ENCODE assay signal across 31 mouse cellular contexts in genomic region chr7:46623979-46624378, GRCm38 (mm10). TPM values are rescaled to one million over a fixed set of nuclear protein-coding genes. Genes with fewer than 3 reads are reported as not detected.
DNase-seq lines count a peak whose midpoint lies in the region; ATAC-seq and TF ChIP-seq lines count a peak whose summit lies in the region.
"Had no signal": no experiment of that assay in that cellular context is flagged by ENCODE, and none has a peak within 500 bp of the region (broad histone marks: within the 10 kb centered on the region; RNA-seq: fewer than 3 reads in every experiment).

No protein-coding gene starts in this region.

- intact Hi-C loops in left cerebral cortex, adult 2 months (cut with DNase I) = no loop called here
- intact Hi-C loops in left cerebral cortex, postnatal 4 days (cut with DNase I) = no loop called here

- no peak for TF ChIP-seq CTCF in left cerebral cortex, adult 2 months (IDR thresholded peaks at IDR 0.05)

- peak overlapping the region; percentile 80 for H3K27ac ChIP-seq in embryonic facial prominence, embryonic 13.5 days
- no peak overlapping the region for H3K27ac ChIP-seq in embryonic facial prominence, embryonic 10.5 days (replicated peaks)
- peak overlapping the region; percentile 53; the same call in 1 of the 2 replicates for H3K27ac ChIP-seq in left cerebral cortex, adult 2 months
- H3K27ac ChIP-seq: forebrain, embryonic 13.5 days; gastrocnemius, adult 2 months; hindbrain, embryonic 14.5 days; hindbrain, postnatal 0 days had no signal

- H3K4me3 ChIP-seq in embryonic facial prominence, embryonic 13.5 days = no peak overlapping the region
- no peak overlapping the region for H3K4me3 ChIP-seq in embryonic facial prominence, embryonic 10.5 days
- no peak overlapping the region for H3K4me3 ChIP-seq in left cerebral cortex, adult 2 months
- H3K4me3 ChIP-seq: erythroblast, embryonic 14.5 days; forebrain, embryonic 13.5 days; gastrocnemius, adult 2 months had no signal

- H3K27me3 ChIP-seq in embryonic facial prominence, embryonic 13.5 days = no peaks in the 10 kb centered on the region
- H3K27me3 ChIP-seq in embryonic facial prominence, embryonic 10.5 days (replicated peaks; ENCODE audit: low read depth, poor library complexity, severe bottlenecking) = no peaks in the 10 kb centered on the region
- H3K27me3 ChIP-seq: CH12.LX; forebrain, embryonic 13.5 days; Patski had no signal

- no peaks in the 10 kb centered on the region for H3K9me3 ChIP-seq in embryonic facial prominence, embryonic 13.5 days
- no peaks in the 10 kb centered on the region for H3K9me3 ChIP-seq in embryonic facial prominence, embryonic 10.5 days
- H3K9me3 ChIP-seq: forebrain, embryonic 13.5 days; G1E had no signal

- DNase-seq in embryonic facial prominence, embryonic 10.5 days (ENCODE audit: low spot score) = no peak
- no peak for DNase-seq in left cerebral cortex, adult 2 months (ENCODE audit: extremely low spot score in 1 of 2, low spot score in 2 of 2)
- no peak for DNase-seq in left cerebral cortex, postnatal 4 days
- DNase-seq in retina, postnatal 1 day = peak; percentile 51
- DNase-seq in retina, embryonic 14.5 days (ENCODE audit: low spot score) = no peak
- DNase-seq in frontal cortex, postnatal 10 days (ENCODE audit: low spot score in 2 of 2) = no peak
- DNase-seq: adrenal gland, postnatal 10 days; adrenal gland, postnatal 36 days; cerebellum, adult 11 months; cerebellum, adult 2 months; cerebellum, adult 9-11 months; cerebellum, postnatal 25 days; gastrocnemius, adult 2 months; gastrocnemius, postnatal 14 days; heart, adult 11 months had no signal

- no peak overlapping the region for H3K4me2 ChIP-seq in embryonic facial prominence, embryonic 13.5 days
- H3K4me2 ChIP-seq: forebrain, embryonic 13.5 days; heart, embryonic 11.5 days; hindbrain, embryonic 14.5 days had no signal

- 50% methylated on average over 2 of the region's 3 CpGs for WGBS in embryonic facial prominence, embryonic 13.5 days
- 60% methylated on average over 2 of the region's 3 CpGs for WGBS in embryonic facial prominence, embryonic 10.5 days

- H3K36me3 ChIP-seq in embryonic facial prominence, embryonic 13.5 days = peaks cover 15% of the 10 kb centered on the region
- peaks cover 15% of the 10 kb centered on the region for H3K36me3 ChIP-seq in embryonic facial prominence, embryonic 10.5 days (replicated peaks)

- 0 out of 2 replicates have a peak overlapping the region, but pooled peaks have one; percentile 16 for H3K9ac ChIP-seq in embryonic facial prominence, embryonic 13.5 days
- H3K9ac ChIP-seq: forebrain, embryonic 13.5 days; hindbrain, embryonic 14.5 days had no signal

- H3K4me1 ChIP-seq in embryonic facial prominence, embryonic 13.5 days = peaks cover 5% of the 10 kb centered on the region; the same call in 1 of the 2 replicates
- no peaks in the 10 kb centered on the region for H3K4me1 ChIP-seq in embryonic facial prominence, embryonic 10.5 days
- H3K4me1 ChIP-seq: forebrain, embryonic 13.5 days had no signal

- no peak for ATAC-seq in embryonic facial prominence, embryonic 13.5 days (ENCODE audit: insufficient number of reproducible peaks, insufficient read depth, low FRiP score, low TSS enrichment, low read depth)
- no peak for ATAC-seq in CD4-positive, CD25-positive, alpha-beta regulatory T cell, adult 4 months
- ATAC-seq: forebrain, embryonic 13.5 days; forebrain, embryonic 16.5 days; hindbrain, postnatal 0 days; inflammation-experienced regulatory T-cells, adult 6 months; Patski had no signal

RNA-seq across cellular contexts. Expression of gene Sergef, which starts 15.6 kb away (rescaled TPM):
- polyA plus RNA-seq in embryonic facial prominence, embryonic 13.5 days (2015; fragmentation: Nextera tagmentation; extraction: Ambion mirVana) = 15.4 and 17.1 TPM in 2 replicates
- 12.7 and 13.4 TPM in 2 replicates for polyA plus RNA-seq in embryonic facial prominence, embryonic 10.5 days (2016; fragmentation: Nextera tagmentation; extraction: Ambion mirVana)
- 10 to 100 TPM; 74.5 to 77.3 TPM for total RNA-seq in left cerebral cortex, adult 2 months (2021)
- total RNA-seq in left cerebral cortex, postnatal 4 days (2021) = 10 to 100 TPM; 62.2 to 69.4 TPM
- polyA plus RNA-seq in CD4-positive, CD25-positive, alpha-beta regulatory T cell, adult 4 months (2017; shearing (Covaris generic)) = 10 to 100 TPM; 20.2 to 25.5 TPM

RNA-seq across cellular contexts. Expression of gene Tph1, which starts 48.4 kb away (rescaled TPM):
- 0.25 and 0.34 TPM in 2 replicates for polyA plus RNA-seq in embryonic facial prominence, embryonic 13.5 days (2015; fragmentation: Nextera tagmentation; extraction: Ambion mirVana)
- polyA plus RNA-seq in embryonic facial prominence, embryonic 10.5 days (2016; fragmentation: Nextera tagmentation; extraction: Ambion mirVana) = 0.25 and 0.27 TPM in 2 replicates
- total RNA-seq in left cerebral cortex, adult 2 months (2021) = not detected
- under 1 TPM; 0.64 to 0.74 TPM for total RNA-seq in left cerebral cortex, postnatal 4 days (2021)
- polyA plus RNA-seq in CD4-positive, CD25-positive, alpha-beta regulatory T cell, adult 4 months (2017; shearing (Covaris generic)) = under 1 TPM in 1 of 2 experiments, not detected in 1; 0.48 TPM
- total RNA-seq: adrenal gland, postnatal 10 days; common myeloid progenitor, adult 5-6 weeks; heart, adult 8-10 months; heart, postnatal 25 days; hematopoietic stem cell, adult 5-6 weeks had no signal
- polyA plus RNA-seq: cerebellum, adult 2 months; erythroblast, embryonic 14.5 days; heart, embryonic 11.5 days; Patski had no signal
